Mouse (Mus musculus): ENCODE data around the gene Rhd. TPM values are rescaled to one million over a fixed set of nuclear protein-coding genes. Genes with fewer than 3 reads are reported as not detected.
A peak's percentile ranks its signal among the peaks of the same experiment; 100 is the strongest.

Rhd gene
- polyA plus RNA-seq, 1 experiment from 2014 or later = 10.1 TPM

DNA sequence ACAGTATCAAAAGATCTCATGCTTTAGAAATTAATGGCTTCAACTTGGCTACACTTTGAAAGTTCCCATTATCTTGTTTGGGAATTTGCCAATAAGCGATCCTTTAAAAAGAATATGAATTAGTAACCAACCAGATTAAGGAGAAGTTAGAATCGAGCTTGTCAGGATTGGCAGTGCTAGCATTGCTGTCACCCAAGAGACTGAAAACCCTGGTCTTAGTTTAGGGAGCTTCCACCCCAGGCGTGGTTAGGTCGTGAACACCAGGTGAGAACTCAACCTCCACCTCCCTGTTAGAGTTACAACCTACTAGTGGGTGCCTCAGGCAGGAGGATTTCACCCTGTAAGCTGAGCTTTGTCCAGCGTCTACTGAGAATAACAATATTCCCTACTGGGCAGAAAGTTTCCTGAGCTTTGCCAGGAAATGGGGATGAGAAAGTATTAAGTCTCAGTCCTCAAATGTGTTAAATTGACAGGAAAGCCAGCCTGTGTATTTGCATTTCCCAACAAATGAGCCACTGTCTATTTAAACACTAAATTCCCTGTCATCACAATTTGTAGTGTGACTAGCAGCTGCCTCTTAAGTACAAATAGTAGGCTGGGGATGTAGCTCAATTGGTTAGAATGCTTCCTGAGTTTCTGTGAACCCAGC, 63.6 kb downstream of the Rhd start:
- WGBS = 77% methylated on average over 5 of the region's 5 CpGs
- no peaks in the 10 kb centered on the region for H3K27me3 ChIP-seq
- no peak overlapping the region for H3K27ac ChIP-seq
- no peak overlapping the region for H3K9ac ChIP-seq
- H3K4me1 ChIP-seq = peaks cover 35% of the 10 kb centered on the region
- H3K4me2 ChIP-seq (replicated peaks) = no peak overlapping the region
- H3K36me3 ChIP-seq = peaks cover 38% of the 10 kb centered on the region
- no peak for ATAC-seq (ENCODE audit: low FRiP score)
- H3K9me3 ChIP-seq (replicated peaks) = no peaks in the 10 kb centered on the region
- no peak overlapping the region for H3K4me3 ChIP-seq

GRCm38 (mm10) chr4:134928464-134928836, 64.1 kb downstream of the Rhd start:
- Histone ChIP-seq H3K9me3 (replicated peaks) (no peaks in the 10 kb centered on the region), H3K4me2 (replicated peaks) (no peak overlapping the region), H3K27me3 (no peaks in the 10 kb centered on the region), H3K36me3 (peaks cover 41% of the 10 kb centered on the region), H3K27ac (no peak overlapping the region), H3K9ac (no peak overlapping the region), H3K4me3 (no peak overlapping the region), H3K4me1 (peaks cover 35% of the 10 kb centered on the region)
- no peak for ATAC-seq (ENCODE audit: low FRiP score)
- 65% methylated on average over 1 of the region's 1 CpGs for WGBS

DNA sequence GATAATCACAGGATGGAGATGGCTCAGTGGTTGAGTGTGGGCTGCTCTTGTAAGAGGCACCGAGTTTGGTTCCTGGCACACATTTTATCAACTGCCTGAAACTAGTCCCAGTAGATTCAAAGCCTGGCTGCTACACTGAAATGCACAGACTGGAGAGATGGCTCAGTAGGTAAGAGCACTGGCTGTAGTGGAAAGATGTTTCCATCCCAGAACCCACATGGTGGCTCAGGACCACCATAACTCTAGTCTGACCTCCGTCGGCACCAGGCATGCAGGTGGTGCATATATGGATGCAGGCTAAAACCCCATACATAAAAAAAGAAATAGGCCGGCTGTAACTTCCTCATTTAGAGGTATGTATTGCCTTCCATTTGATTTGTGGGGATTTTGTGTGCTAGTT, 65.2 kb downstream of the Rhd start:
- Histone ChIP-seq H3K4me2 (replicated peaks) (no peak overlapping the region), H3K27me3 (no peaks in the 10 kb centered on the region), H3K27ac (no peak overlapping the region), H3K9ac (no peak overlapping the region), H3K9me3 (replicated peaks) (no peaks in the 10 kb centered on the region), H3K36me3 (peaks cover 48% of the 10 kb centered on the region), H3K4me1 (peaks cover 34% of the 10 kb centered on the region), H3K4me3 (no peak overlapping the region)
- ATAC-seq (ENCODE audit: low FRiP score) = no peak
- 76% methylated on average over 4 of the region's 4 CpGs for WGBS

DNA sequence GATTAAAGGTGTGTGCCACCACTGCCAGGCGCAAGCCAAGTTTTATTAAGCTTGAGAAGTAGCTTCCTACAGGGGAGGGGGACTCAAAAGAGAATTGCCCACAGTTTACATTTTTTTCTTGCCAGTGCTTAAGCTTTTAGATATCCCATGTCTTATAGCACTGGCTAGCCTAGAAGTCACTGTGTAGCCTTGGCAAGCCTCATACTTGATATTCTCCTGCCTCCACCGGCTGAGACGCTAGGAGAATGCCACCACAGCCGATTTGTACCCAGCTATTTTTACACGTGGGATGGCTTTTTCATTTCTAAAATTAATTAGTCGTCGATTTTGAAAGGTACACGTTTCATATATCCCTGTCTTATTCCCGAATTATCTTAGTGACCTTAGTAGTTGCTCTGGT, 65.9 kb downstream of the Rhd start:
- ATAC-seq (ENCODE audit: low FRiP score) = peak; percentile 17; the same call in 1 of the 2 replicates
- H3K9ac ChIP-seq = peak overlapping the region; percentile 44; the same call in 1 of the 2 replicates
- H3K4me2 ChIP-seq (replicated peaks) = peak overlapping the region; percentile 90
- H3K27ac ChIP-seq = peak overlapping the region; percentile 78; the same call in 1 of the 2 replicates
- H3K27me3 ChIP-seq = no peaks in the 10 kb centered on the region
- H3K36me3 ChIP-seq = peaks cover 54% of the 10 kb centered on the region
- WGBS = 29% methylated on average over 9 of the region's 9 CpGs
- peak overlapping the region; percentile 99 for H3K4me3 ChIP-seq
- no peaks in the 10 kb centered on the region for H3K9me3 ChIP-seq (replicated peaks)
- peaks cover 28% of the 10 kb centered on the region for H3K4me1 ChIP-seq

DNA sequence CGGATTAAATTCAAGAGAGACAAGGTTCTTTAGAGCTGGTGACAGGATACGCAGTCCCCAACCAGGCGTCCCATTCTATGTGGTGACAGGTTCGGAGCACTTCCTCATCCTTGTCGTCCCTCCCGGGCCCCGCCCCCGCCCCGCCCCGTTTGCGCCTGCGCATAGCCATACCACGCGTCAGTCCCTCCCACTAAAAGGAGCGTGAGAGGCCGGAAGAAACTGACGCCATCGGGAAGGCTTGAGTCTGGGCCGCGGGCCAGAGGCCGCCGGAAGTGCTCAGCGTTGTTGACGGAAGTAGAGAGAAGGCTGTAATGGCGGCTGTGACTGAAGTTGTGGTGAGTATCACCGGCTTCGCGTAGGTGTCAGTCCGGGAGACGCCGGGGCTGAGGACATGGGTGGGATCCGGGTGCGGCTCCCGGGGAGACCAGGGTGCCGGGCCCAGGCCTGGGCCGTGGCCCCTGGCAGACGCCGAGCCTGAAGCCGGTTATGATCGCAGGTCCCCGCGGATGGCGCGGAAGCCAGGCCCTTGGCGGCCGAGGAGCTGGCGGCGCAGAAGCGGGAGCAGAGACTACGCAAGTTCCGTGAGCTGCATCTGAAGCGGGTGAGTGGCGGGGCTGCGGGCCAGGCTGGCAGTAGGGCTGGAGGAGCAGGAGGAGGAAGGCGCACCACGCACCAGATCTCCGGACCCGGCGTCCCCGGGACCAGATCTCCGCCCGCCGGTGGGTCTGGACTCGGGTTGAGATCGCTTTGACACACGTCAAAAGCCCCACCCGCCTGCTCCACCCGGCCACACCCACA, 66.5 kb downstream of the Rhd start, which contains the start of gene Syf2:
Gene Syf2, plus strand, starts transcription at position 215 of the 798 bp plus-strand sequence.
- H3K36me3 ChIP-seq = peaks cover 54% of the 10 kb centered on the region
- peak within 1 kb of the TSS; percentile 90 for H3K4me2 ChIP-seq (replicated peaks)
- peak; percentile 97 for ATAC-seq (ENCODE audit: low FRiP score)
- peaks cover 21% of the 10 kb centered on the region for H3K4me1 ChIP-seq
- WGBS = under 1% methylated on average over 65 of the region's 68 CpGs
- peak within 1 kb of the TSS; percentile 99 for H3K4me3 ChIP-seq
- no peaks in the 10 kb centered on the region for H3K27me3 ChIP-seq
- H3K9me3 ChIP-seq (replicated peaks) = no peaks in the 10 kb centered on the region
- H3K9ac ChIP-seq = peak within 1 kb of the TSS; percentile 82
- peak within 1 kb of the TSS; percentile 78 for H3K27ac ChIP-seq

DNA sequence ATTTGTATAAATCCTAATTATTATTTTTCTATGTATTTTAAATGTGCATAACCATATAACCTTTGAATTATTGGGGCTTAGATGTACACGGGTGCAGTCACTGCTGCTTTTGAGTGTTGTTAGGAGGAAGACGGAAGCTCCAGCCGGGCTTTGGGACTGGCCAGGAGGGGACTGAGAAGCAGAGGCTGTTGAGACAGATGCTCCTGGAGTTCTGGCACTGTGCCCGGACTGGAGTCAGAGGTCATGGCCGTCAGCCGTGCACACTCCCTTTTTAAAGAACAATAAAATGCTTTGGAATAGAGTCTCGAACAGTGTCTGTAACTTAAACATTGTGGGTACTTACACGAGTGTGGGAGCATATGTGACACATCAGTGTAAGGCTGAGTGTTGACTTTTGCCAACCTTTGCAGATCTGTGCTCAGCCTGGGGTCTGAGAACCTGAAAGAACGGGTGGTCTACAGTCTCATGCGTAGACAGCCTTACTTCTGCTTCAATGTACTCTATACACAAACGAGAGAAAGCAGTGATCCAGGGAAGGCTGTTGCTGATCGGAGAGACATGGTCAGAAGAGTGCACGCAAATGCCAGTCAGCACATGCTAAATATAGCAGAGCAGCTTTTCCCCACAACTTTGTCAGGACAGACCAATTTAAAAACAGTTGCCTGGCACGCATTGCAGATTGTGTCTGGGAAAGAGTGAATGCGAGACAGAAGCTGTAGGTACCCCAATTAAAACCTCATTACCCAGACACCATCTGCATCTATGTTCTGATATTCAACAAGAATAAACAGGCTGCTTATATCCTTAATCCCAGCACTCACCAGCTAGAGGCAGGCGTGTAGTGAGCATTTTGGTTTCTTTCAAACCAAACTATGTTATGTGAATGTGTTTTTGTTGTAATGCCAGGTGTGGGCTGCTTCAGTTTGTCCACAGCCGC, 73.2 kb downstream of the Rhd start:
- 66% methylated on average over 17 of the region's 17 CpGs for WGBS
- peaks cover 48% of the 10 kb centered on the region for H3K36me3 ChIP-seq

GRCm38 (mm10) chr4:134939900-134940299, 75.6 kb downstream of the Rhd start:
- H3K27ac ChIP-seq = no peak overlapping the region
- peaks cover 30% of the 10 kb centered on the region for H3K36me3 ChIP-seq
- peaks cover 29% of the 10 kb centered on the region for H3K27me3 ChIP-seq
- H3K4me3 ChIP-seq = no peak overlapping the region
- no peak overlapping the region for H3K4me2 ChIP-seq (replicated peaks)
- H3K4me1 ChIP-seq = peaks cover 9% of the 10 kb centered on the region; the same call in 1 of the 2 replicates
- 65% methylated on average over 9 of the region's 9 CpGs for WGBS
- H3K9ac ChIP-seq = no peak overlapping the region
- H3K9me3 ChIP-seq (replicated peaks) = no peaks in the 10 kb centered on the region
- ATAC-seq (ENCODE audit: low FRiP score) = no peak

More for the DNA sequence above, 73.2 kb downstream of the Rhd start:
- Histone ChIP-seq H3K4me2 (replicated peaks) (no peak overlapping the region), H3K9me3 (replicated peaks) (no peaks in the 10 kb centered on the region), H3K27ac (no peak overlapping the region), H3K27me3 (peaks cover 9% of the 10 kb centered on the region; the same call in 1 of the 2 replicates), H3K4me1 (no peaks in the 10 kb centered on the region), H3K4me3 (no peak overlapping the region), H3K9ac (no peak overlapping the region)
- no peak for ATAC-seq (ENCODE audit: low FRiP score)

GRCm38 (mm10) chr4:134943758-134944538, 79.6 kb downstream of the Rhd start:
- Histone ChIP-seq H3K27ac (no peak overlapping the region), H3K27me3 (peaks cover 34% of the 10 kb centered on the region), H3K4me1 (peaks cover 11% of the 10 kb centered on the region; the same call in 1 of the 2 replicates), H3K9ac (0 out of 2 replicates have a peak overlapping the region, but pooled peaks have one; percentile 18), H3K36me3 (no peaks in the 10 kb centered on the region), H3K4me2 (replicated peaks) (no peak overlapping the region), H3K9me3 (replicated peaks) (no peaks in the 10 kb centered on the region), H3K4me3 (no peak overlapping the region)
- ATAC-seq (ENCODE audit: low FRiP score) = peak; percentile 35; the same call in 1 of the 2 replicates
- 47% methylated on average over 27 of the region's 27 CpGs for WGBS

Other genes with a start within 250 kb of the Rhd start
- 6.4 and 7.4 TPM in 2 replicates for gene Man1c1, start 160.2 kb upstream of the Rhd start, polyA plus RNA-seq (2016; fragmentation: Nextera tagmentation; extraction: Ambion mirVana)
- gene Ldlrap1, start 96.5 kb upstream of the Rhd start, polyA plus RNA-seq (2016; fragmentation: Nextera tagmentation; extraction: Ambion mirVana) = 7.8 and 10.4 TPM in 2 replicates
- gene Maco1, start 11.2 kb upstream of the Rhd start, polyA plus RNA-seq (2016; fragmentation: Nextera tagmentation; extraction: Ambion mirVana) = 89.8 and 97.9 TPM in 2 replicates
- gene Tmem50a, start 50.5 kb downstream of the Rhd start, polyA plus RNA-seq (2016; fragmentation: Nextera tagmentation; extraction: Ambion mirVana) = 163 and 169 TPM in 2 replicates
- 536 and 591 TPM in 2 replicates for gene Rsrp1, start 59.1 kb downstream of the Rhd start, polyA plus RNA-seq (2016; fragmentation: Nextera tagmentation; extraction: Ambion mirVana)
- gene Syf2, start 66.4 kb downstream of the Rhd start, polyA plus RNA-seq (2016; fragmentation: Nextera tagmentation; extraction: Ambion mirVana) = 77.2 and 80.7 TPM in 2 replicates